Mouse (Mus musculus) lung, postnatal 14 days (tissue): ENCODE data around the gene Trpm4.

Source experiments
- DNase-seq: peaks from one replicate; pipeline ENCODE4 v3.0.0; 2021

The Trpm4 gene

DNA sequence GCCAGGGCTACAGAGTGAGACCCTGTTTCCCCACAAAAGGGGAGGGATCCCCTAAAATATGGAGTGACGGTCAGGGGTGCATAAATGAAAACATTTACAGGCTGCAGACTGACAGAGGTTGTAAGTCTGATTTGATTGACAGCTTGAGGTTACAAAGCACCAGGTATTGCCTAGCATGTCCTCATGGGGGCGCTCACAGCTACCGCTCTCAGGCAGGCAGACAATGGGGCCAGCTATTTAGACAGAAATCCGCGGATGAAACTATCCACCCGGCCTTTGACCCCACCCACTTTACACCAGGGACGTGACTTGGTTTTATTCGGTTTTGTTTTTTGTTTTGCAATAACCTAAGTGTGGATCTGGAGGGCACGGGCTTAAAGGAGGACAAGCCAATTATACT is 24.1 kb downstream of the Trpm4 start:
- DNase-seq: peak; percentile 65

DNA sequence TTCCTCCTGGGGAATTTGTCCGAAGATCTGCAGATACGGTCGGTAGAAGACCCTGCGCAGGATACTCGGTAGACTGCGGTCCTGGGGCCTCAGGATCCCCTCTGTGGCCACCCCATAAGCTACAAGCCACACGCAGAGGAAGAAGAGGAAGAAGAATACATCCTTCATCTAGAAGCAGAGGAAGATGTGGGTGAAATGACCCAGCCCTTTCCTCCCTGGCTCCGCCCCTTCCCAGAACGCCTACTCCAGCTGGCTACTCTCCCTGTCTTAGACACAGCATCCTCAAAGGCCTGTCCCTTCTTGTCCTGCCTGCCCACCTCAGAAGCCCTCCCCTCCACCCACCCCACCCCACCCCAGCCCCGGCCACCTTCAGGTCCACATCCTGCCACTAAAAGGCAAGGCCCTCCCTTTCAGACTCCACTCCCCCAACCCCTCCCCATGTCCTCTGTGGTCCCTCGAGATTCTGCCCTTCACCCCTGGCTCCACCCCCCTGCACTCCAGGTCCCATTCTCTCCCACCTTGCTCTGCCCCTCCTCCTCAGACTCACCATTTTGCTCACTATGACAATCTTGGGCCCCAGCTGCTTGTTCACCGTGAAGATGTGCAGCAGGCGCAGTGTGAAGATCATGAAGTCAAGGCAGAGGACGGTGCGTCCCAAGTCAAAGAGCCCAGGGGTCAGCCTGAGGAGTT is 24.9 kb downstream of the Trpm4 start:
- peak; percentile 21 for DNase-seq

DNA sequence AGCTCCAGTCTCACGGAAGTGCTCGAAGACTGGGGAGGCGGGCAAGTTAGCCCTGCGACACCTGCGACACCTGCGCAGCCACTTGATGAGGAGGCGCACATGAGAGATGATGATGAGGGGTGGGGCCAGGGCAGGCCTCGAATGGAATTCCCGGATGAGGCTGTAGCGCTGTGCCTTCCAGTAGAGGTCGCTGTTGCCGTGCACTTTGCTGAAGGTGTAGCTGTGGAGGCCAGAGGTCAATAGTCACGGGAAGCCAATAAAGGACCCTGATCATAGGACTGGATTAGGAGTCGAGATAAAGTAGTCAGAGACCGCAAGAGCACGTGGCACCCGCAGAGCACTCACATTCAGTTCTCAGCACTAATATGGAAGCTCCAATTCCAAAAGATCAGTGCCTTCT is 28.3 kb downstream of the Trpm4 start:
- peak; percentile 79 for DNase-seq

DNA sequence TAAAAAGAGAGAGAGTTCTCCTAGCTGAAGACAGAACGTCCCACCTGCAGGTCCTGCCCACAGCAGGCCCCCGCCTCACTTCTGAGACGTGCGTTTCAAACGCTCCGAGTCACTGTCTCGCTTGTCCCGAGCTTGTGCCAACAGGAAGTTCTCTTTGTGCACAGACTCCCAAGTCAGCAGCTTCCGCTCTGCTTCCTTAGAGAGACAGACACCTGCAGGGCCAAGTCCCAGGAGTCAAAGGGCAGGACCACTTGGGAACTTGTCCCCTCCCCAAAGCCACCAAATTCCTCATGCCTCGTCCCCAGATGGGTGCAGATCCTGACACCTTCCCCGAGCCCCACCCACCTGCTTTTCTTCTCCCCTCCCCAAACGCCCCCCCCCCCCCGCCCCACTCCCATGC is 28.7 kb downstream of the Trpm4 start:
- DNase-seq: no peak

DNA sequence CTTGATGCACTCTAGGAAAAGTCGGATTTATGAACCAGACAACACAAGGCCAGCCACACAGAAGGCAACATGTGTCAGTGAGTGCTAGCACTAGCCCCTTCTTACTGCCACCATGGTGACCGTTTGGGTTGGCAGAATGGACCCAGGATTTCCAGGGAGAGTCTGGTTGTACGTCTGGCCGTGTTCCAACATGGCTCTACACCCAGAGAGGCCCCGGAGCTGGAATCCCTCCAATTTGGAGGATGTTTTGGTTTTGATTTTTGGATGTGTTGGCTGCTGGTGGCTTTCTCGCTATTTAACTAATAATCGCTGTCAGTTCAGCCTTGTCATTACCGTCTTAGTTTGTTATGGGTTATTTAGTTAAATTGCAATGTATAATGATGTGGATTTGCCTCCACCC is 31.0 kb downstream of the Trpm4 start:
- DNase-seq: no peak

DNA sequence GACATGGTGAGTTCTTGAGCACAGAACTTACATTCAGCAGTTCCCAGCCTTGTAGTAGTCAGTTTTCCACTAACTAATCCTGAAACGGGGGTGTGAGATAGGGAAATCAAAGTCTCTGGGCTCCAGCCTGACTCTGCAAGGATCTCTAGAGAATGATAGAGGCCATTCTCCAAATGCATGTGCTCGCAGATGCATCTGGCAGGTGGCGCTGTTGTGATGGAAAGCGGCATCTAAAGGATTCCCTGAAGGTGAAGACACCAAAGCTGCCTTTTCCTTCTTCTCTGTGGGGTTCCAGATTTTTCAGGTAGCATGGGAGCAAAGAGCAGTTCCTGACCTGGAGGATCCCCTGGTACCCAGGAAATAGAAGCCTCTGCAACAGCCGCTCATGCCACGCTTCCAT is 33.3 kb downstream of the Trpm4 start:
- DNase-seq: peak; percentile 79

DNA sequence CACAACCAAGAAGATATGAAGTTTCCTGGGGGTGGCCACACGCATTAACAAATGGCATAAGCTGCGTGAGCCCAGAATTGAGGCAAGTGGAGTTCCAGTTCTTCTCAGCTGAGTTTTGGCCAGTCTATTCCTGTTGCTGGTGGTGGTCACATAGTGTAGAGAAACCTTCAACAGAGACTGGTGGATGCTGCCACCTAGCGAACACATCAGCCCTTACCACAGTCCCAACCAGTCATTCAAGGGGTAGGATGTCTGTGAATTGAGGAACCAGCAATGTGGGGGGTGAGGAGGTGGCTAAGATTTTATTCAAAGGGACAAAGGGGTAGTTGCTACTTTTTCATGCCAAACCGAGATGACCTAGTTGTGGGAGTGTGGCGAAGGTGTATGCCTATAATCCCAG is 33.8 kb downstream of the Trpm4 start:
- peak; percentile 66 for DNase-seq

DNA sequence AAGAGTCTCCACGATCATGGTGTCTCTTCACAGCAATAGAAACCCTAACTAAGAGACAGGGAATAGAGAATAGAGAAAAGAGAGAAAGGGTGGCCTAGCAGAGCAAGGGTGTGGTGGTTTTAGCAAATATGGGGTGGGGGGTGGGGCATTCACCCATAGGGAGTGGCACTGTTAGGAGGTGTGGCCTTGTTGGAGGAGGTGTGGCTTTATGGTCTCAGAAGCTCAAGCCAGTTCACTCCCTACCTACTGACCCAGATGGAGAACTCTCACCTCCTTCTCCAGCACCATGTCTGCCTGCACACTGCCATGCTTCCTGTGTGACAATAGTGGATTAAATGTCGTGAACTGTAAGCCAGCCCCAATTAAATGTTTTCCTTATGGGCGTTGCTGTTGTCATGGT is 36.0 kb downstream of the Trpm4 start:
- DNase-seq: no peak

DNA sequence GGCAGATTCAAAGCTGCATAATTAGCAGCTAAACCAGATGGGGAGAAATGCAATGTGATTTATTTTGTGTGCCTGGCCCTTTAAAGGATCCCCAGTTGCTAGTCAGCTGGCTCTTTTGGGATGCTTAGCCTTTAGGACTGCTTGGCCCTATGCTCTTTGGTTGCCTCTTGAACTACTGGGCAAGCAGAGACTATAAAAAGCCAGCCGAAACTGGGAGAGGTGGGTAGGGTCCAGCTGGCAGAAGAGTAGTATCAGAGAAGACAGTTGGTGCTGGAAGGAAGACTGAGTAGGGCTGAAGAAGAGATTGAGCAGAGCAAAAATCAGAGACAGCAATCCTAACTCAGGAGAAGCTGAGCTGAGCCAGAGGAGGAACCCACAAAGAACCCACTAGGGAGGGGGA is 37.0 kb downstream of the Trpm4 start:
- no peak for DNase-seq

DNA sequence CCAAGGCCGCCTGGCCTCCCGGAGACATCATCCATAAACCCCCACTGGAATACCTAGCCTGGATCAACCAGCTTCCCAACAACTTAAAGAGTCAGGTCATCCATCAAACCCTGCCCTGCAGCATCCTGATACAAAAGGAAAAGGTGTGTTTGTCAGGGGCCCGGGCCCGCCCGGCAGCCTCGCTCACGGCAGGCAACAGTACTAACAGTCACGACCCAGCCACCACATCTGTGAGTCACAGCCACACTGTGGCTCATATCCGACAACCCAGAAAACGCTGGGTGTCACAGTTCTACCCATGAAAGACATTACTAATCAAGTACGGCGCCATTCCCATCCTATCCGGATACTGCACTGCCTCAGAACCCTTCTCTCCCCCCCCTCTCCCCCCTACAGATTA is 47.1 kb downstream of the Trpm4 start:
- no peak for DNase-seq

DNA sequence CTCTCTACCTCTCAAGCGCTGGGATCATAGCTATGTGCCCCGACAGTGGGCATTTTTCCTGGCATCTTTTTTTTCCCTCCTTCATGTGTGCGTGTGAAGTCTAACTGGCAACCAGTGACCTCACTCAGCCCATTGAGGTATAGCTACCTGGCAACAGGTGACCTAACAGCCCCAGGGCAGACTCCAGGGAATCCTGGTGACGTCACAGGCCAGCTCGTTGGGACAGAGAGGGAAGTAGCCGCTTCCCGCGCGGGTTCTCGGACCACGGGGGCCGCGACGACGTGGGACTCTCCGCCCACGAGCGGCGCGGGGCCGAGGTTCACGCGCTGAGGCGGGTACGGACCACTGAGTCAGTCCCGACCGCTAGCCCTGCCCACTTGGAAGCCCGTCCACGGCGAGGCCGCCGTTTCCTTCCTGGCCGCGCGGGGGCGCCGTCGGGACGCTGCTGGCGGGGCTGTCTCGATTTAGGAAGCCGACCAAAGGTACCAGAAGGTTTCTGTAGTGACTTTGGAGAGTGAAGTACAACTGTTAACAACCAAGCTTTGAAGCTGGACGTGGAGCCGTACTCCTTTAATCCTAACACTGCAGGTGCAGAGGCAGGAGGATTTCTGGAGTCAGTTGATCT is 56.3 kb downstream of the Trpm4 start, which contains the start of gene Slc6a21:
Gene Slc6a21 (plus strand): TSS at position 378 of the 625 bp plus-strand sequence.
- peak; percentile 85 for DNase-seq

DNA sequence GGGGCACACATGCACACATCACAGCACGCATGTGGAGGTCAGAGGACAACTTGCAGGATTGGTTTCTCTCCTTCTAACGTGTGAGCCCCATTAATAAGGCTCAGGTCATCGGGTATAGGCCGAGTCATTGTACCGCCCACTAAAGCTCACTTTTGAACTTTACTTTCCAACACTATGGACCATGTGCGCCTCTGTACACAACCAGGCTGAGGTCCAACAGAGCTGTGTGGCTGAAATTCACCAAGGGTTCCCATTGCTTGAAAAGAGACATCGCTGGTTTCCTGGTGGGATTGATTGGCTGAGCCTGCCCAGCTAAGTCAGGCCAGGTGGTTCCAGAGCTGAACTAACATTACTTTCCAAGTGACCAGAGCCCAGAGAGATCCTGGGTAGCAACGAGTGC is 59.9 kb downstream of the Trpm4 start:
- DNase-seq: no peak

DNA sequence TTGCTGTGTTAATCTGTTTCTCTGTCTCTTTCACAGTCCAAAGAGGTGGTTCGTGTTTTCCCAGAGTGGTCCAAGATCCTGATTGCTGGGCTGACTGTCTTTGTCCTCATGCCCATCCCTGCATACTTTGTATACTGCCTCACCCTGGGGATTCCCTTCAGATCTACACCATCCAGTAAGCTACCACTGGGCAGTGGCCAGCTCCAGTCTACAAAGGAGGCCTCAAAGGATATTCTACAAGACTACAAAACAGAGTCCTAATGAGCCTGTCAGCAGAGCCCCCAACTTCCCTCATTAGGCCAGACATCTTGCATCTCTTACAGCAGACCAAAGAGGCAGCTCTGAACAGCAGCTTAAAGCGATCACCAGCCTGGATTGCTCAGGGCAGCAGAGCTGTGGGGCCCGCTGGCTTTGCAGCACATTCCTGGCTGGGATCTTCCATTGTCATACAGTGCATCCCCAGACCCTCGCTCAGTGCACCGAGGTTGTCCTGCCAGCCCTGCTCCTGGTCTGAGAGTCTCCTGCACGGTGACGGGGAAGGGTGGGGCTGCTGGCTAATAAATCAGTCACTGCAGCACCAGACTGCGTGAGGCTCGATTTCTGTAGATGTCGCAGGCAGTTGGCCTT is 60.7 kb downstream of the Trpm4 start:
- DNase-seq: no peak

DNA sequence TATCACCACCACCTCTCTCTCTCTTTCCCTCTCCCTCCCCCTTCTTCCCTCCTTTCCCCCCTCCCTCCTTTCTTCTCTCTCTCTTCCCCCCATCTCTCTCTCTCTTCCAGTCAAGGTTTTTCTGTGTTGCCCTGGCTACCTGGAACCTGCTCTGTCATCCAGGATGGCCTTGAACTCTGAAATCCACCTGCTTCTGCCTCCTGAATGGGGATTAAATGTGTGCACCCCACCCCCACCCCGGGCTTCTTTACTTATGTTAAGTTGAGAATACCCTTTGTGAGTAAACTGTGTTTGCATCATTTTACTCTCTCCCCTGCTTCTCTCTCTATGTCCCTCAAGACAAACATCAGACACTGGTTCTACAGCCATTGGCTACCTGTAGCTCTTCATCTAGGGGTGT is 68.1 kb downstream of the Trpm4 start:
- DNase-seq: no peak

DNA sequence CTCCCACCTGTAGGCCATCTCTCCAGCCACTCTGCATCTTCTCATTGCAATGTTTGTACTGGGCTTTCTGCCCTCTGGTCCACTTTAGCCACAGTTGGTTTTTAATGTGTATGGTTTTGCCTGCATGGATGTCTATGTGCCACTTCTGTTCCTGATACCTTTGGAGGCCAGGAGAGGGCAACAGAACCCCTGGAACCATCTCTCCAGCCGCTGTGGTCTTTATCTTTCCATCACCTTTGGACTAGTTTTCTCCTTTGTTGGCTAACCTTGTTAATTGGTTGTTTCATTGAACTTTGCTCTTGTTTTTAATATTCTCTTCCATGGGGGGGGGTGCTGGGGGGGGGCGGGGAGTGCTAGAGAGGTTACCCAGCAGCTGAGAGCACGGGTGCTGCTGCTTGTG is 69.2 kb downstream of the Trpm4 start:
- DNase-seq: no peak

DNA sequence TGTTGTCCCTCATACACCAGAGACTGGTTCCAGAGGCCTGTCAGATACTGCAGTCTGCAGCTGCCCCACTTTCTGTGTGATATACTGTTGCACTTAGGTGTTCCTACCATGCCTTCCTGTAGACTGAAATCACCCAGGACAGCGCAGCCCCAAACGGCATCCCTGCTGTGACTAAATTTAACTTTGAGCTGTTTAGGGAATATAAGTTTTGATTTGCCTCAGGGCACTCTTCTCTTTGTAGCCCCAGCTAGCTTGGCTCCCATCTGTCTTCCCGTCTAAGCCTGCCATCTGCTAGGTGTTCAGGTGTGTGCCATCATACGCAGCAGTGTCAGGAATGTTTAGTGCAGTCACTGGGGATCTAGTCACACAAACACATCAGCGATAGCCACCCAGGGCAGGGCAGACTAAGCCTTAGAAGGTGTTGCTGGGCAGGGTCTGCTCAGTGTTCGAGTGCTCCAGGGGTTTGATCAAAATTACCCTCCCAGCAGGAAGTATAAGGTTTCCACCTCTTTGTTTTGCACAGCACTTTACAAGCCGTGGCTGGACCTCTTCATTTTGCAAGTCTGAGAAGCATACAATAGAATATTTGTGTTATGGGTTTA is 70.5 kb downstream of the Trpm4 start:
- DNase-seq: no peak

DNA sequence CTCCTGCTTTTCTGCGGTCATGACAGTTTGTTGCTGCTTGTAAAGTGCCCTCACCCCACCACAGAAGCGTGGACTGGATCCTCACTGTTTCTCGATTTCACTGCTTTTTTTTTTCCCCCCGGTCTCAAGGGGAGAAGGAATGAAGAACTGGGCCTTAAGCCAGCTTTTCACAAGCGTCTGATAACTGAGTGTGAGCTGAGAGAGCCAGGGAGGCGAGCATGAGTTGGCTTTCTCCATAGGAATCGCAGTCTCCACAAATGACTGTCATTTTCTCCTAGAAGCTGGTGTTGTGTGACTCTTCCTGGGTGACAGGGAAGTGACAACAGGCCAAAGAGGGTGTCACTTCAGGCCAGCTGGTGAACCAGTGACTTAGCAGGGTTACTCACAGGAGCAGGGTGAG is 71.3 kb downstream of the Trpm4 start:
- DNase-seq: no peak

DNA sequence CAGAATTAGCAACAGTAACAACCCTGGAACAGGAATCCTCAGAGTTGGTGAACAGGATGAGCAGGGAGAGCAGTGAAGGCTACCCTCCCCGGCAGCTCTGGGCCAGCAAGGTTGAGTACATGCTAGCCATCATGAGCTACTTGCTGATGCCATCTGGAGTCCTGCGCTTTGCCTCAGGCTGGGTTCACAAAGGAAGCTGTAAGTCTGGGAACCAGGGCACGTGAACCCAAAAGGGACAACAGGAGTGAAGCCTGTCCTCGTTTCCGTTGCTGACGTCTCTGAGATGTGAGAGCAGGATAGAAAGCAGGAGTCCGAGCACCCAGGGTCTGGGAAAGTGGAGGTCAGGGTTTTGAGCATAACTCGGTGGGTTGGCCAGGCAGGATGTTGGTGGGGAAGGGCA is 74.3 kb downstream of the Trpm4 start:
- DNase-seq: no peak

DNA sequence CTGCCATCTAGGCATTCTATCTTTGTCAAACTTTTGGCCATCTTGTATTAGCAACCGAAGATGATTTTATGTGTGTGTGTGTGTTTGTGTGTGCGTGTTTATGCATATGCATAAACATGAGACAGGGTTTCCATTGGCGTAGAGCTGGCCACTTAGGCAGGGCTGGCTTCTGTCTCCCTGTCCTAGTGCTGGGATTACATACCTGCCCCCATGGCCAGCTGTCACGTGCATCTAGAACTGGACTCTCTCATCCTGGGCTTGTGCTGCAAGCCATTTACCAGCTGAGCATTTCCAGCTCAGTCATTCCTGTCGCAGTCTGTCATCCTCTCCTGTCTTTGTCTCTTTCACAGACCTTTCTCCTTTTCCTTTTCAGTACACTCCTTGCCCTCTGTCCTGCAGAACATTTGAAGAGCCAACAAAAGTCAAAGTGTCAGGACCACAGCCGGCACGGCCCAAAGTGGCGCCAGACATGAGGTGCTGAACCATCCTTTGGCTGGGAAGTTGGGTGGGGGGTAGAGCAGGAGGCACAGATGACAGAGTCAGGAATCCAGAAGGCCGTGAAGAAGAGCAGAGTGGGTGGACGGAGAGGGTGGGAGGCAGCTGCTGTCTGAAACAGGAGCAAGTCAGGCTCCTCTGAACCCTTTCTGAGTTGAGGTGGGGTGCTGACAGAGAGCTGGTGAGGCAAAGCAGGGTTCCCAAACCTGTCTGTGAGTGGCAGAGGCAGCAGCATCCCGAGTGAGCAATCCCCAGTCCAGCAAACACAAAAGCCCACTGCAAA is 76.3 kb downstream of the Trpm4 start:
- no peak for DNase-seq

DNA sequence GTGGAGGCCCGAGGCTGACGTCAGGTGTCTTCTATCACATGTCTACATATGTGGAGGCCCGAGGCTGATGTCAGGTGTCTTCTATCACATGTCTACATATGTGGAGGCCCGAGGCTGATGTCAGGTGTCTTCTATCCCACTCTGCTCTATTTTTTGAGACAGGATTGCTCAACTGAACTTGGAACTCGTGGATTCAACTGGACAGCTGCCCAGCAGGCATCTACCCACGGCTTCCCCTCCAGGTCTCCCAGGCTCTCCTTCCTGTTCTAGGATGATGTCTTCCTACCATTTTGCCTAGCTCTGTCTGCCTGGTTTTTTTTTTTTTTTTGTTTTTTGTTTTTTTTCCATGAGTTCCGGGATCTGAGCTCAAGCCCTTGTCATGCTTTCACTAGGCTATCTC is 77.8 kb downstream of the Trpm4 start:
- DNase-seq: peak; percentile 63

DNA sequence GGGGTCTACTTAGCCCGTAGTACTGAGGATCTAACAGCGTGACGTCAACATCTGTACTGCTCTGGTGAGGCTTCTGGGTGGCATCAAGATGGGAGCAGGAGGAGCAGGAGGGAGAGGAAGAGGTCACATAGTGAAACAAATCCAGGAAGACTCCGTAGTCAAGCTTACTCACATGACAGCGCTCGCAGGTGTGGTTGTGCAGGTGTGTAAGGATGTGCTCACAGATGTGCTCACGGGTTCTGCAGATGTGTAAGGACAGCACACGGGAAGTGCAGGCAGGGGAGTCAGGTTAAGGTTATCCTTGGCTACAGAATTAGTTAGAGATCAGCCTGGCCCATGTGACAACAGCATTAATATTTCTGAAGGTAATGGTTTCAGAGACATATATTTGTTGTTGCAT is 79.8 kb downstream of the Trpm4 start:
- DNase-seq: no peak
